Mouse (Mus musculus) hindbrain, embryonic 15.5 days (tissue): ENCODE data around the gene Zbtb40. TPM values are rescaled to one million over a fixed set of nuclear protein-coding genes. Genes with fewer than 3 reads are reported as not detected.
A peak's percentile ranks its signal among the peaks of the same experiment; 100 is the strongest.

Experiments
- ATAC-seq: fragments of 200-750 bp; cut with Nextera tagmentation; 2 replicates; pipeline ENCODE4 v1.8.0; 2017; ENCODE audit warnings: low read depth, moderate number of reproducible peaks, moderate TSS enrichment; ENCODE audit not compliant: low FRiP score
- H3K27ac ChIP-seq: fragments of 300-500 bp; sonication (generic); replicated peaks from 2 replicates; pipeline ENCODE4 v1.5.1; 2015; ENCODE audit warnings: mild to moderate bottlenecking, inconsistent platforms
- H3K27me3 ChIP-seq: fragments of 300-500 bp; sonication (generic); 2 replicates; pipeline ENCODE4 v1.6.1; 2015; ENCODE audit warnings: control low read depth, inconsistent platforms
- H3K36me3 ChIP-seq: fragments of 300-500 bp; sonication (generic); 2 replicates; pipeline ENCODE4 v1.6.1; 2015; ENCODE audit warnings: control low read depth, inconsistent platforms
- H3K4me1 ChIP-seq: fragments of 300-500 bp; sonication (generic); replicated peaks from 2 replicates; pipeline ENCODE4 v1.6.1; 2015; ENCODE audit warnings: control low read depth, inconsistent platforms
- H3K4me2 ChIP-seq: fragments of 300-500 bp; sonication (generic); 2 replicates; pipeline ENCODE4 v1.6.1; 2015; ENCODE audit warnings: moderate library complexity, mild to moderate bottlenecking, inconsistent platforms
- H3K4me3 ChIP-seq: fragments of 300-500 bp; sonication (generic); 2 replicates; pipeline ENCODE4 v1.5.1; 2015; ENCODE audit warnings: mild to moderate bottlenecking, inconsistent platforms
- H3K9ac ChIP-seq: fragments of 300-500 bp; sonication (generic); 2 replicates; pipeline ENCODE4 v1.6.1; 2015; ENCODE audit warnings: inconsistent platforms
- H3K9me3 ChIP-seq: fragments of 300-500 bp; sonication (generic); 2 replicates; pipeline ENCODE4 v1.6.1; 2016; ENCODE audit warnings: control low read depth, inconsistent platforms
- WGBS: fragments of 180-500 bp; shearing (Covaris S2); methylation state at CpG from one replicate; pipeline ENCODE4 v1.1.7; 2015; 5-methylcytosine and 5-hydroxymethylcytosine counted together
- polyA plus RNA-seq: library from polyadenylated mRNA; unstranded; fragments of >200 nt; fragmentation: Nextera tagmentation; extraction: Ambion mirVana; gene quantifications from 2 replicates; pipeline ENCODE4 v1.2.1, GENCODE M21; 2015

Zbtb40 gene
- polyA plus RNA-seq, 1 experiment from 2014 or later: 4.1 TPM

- Histone ChIP-seq H3K9me3 (no peaks in the 10 kb centered on the region), H3K4me3 (no peak overlapping the region), H3K36me3 (no peaks in the 10 kb centered on the region), H3K4me2 (no peak overlapping the region), H3K9ac (no peak overlapping the region), H3K27me3 (peaks cover 34% of the 10 kb centered on the region), H3K4me1 (peaks cover 3% of the 10 kb centered on the region; the same call in 1 of the 2 replicates), H3K27ac (0 out of 2 replicates have a peak overlapping the region, but pooled peaks have one; percentile 22)
- ATAC-seq: no peak
- WGBS: 67% methylated on average over 5 of the region's 5 CpGs
Measured at GRCm38 (mm10) chr4:137053810-137054209, 5.2 kb upstream of the Zbtb40 start.

GRCm38 (mm10) chr4:137047840-137048549, 606 bp downstream of the Zbtb40 start:
- peaks cover 26% of the 10 kb centered on the region for H3K27me3 ChIP-seq
- no peaks in the 10 kb centered on the region for H3K36me3 ChIP-seq
- H3K27ac ChIP-seq: peak overlapping the region; percentile 88
- no peak; the same call in 1 of the 2 replicates for ATAC-seq
- H3K4me3 ChIP-seq: peak overlapping the region; percentile 92
- H3K9me3 ChIP-seq: no peaks in the 10 kb centered on the region
- peak overlapping the region; percentile 68 for H3K4me2 ChIP-seq
- peak overlapping the region; percentile 67 for H3K9ac ChIP-seq
- peaks cover 26% of the 10 kb centered on the region for H3K4me1 ChIP-seq
- WGBS: under 1% methylated on average over 50 of the region's 52 CpGs

GRCm38 (mm10) chr4:137046110-137046509, 2.5 kb downstream of the Zbtb40 start:
- Histone ChIP-seq H3K36me3 (no peaks in the 10 kb centered on the region), H3K4me1 (peaks cover 32% of the 10 kb centered on the region), H3K27me3 (peaks cover 15% of the 10 kb centered on the region), H3K27ac (no peak overlapping the region), H3K9me3 (no peaks in the 10 kb centered on the region), H3K9ac (no peak overlapping the region), H3K4me2 (no peak overlapping the region), H3K4me3 (no peak overlapping the region)
- WGBS: 92% methylated on average over 5 of the region's 5 CpGs
- no peak for ATAC-seq

- H3K9ac ChIP-seq: no peak overlapping the region
- H3K4me2 ChIP-seq: no peak overlapping the region
- no peak for ATAC-seq
- H3K27me3 ChIP-seq: no peaks in the 10 kb centered on the region
- H3K4me3 ChIP-seq: no peak overlapping the region
- no peaks in the 10 kb centered on the region for H3K36me3 ChIP-seq
- peaks cover 39% of the 10 kb centered on the region for H3K4me1 ChIP-seq
- H3K9me3 ChIP-seq: no peaks in the 10 kb centered on the region
- WGBS: 41% methylated on average over 5 of the region's 5 CpGs
- H3K27ac ChIP-seq: peak overlapping the region; percentile 33; the same call in 1 of the 2 replicates
Measured at GRCm38 (mm10) chr4:137044516-137044915, 4.1 kb downstream of the Zbtb40 start.

GRCm38 (mm10) chr4:137043799-137044198, 4.8 kb downstream of the Zbtb40 start:
- Histone ChIP-seq H3K27me3 (no peaks in the 10 kb centered on the region), H3K9ac (no peak overlapping the region), H3K27ac (peak overlapping the region; percentile 33; the same call in 1 of the 2 replicates), H3K36me3 (no peaks in the 10 kb centered on the region), H3K4me2 (peak overlapping the region; percentile 12; the same call in 1 of the 2 replicates), H3K4me3 (no peak overlapping the region), H3K4me1 (peaks cover 41% of the 10 kb centered on the region), H3K9me3 (no peaks in the 10 kb centered on the region)
- 42% methylated on average over 11 of the region's 11 CpGs for WGBS
- ATAC-seq: no peak

- H3K4me3 ChIP-seq: no peak overlapping the region
- H3K9me3 ChIP-seq: no peaks in the 10 kb centered on the region
- H3K9ac ChIP-seq: no peak overlapping the region
- no peak for ATAC-seq
- no peaks in the 10 kb centered on the region for H3K27me3 ChIP-seq
- no peak overlapping the region for H3K4me2 ChIP-seq
- peaks cover 52% of the 10 kb centered on the region for H3K4me1 ChIP-seq
- 88% methylated on average over 8 of the region's 8 CpGs for WGBS
- H3K27ac ChIP-seq: no peak overlapping the region
- no peaks in the 10 kb centered on the region for H3K36me3 ChIP-seq
Measured at GRCm38 (mm10) chr4:137042039-137042438, 6.6 kb downstream of the Zbtb40 start.

- Histone ChIP-seq H3K4me1 (peaks cover 52% of the 10 kb centered on the region), H3K4me3 (no peak overlapping the region), H3K9me3 (no peaks in the 10 kb centered on the region), H3K4me2 (no peak overlapping the region), H3K36me3 (no peaks in the 10 kb centered on the region), H3K27ac (no peak overlapping the region; the same call in 1 of the 2 replicates), H3K9ac (no peak overlapping the region), H3K27me3 (no peaks in the 10 kb centered on the region)
- 56% methylated on average over 10 of the region's 10 CpGs for WGBS
- no peak for ATAC-seq
Measured at GRCm38 (mm10) chr4:137041161-137041621, 7.4 kb downstream of the Zbtb40 start.

GRCm38 (mm10) chr4:137039441-137039840, 9.2 kb downstream of the Zbtb40 start:
- no peak overlapping the region for H3K4me3 ChIP-seq
- H3K9ac ChIP-seq: no peak overlapping the region
- H3K27ac ChIP-seq: no peak overlapping the region
- no peaks in the 10 kb centered on the region for H3K36me3 ChIP-seq
- ATAC-seq: no peak
- H3K4me1 ChIP-seq: peaks cover 58% of the 10 kb centered on the region
- 97% methylated on average over 7 of the region's 7 CpGs for WGBS
- no peaks in the 10 kb centered on the region for H3K9me3 ChIP-seq
- H3K4me2 ChIP-seq: no peak overlapping the region
- H3K27me3 ChIP-seq: no peaks in the 10 kb centered on the region

GRCm38 (mm10) chr4:137038501-137038900, 10.1 kb downstream of the Zbtb40 start:
- Histone ChIP-seq H3K4me1 (peaks cover 54% of the 10 kb centered on the region), H3K9me3 (no peaks in the 10 kb centered on the region), H3K27ac (peak overlapping the region; percentile 23), H3K36me3 (no peaks in the 10 kb centered on the region), H3K4me2 (no peak overlapping the region), H3K9ac (no peak overlapping the region), H3K4me3 (no peak overlapping the region), H3K27me3 (no peaks in the 10 kb centered on the region)
- 63% methylated on average over 3 of the region's 3 CpGs for WGBS
- ATAC-seq: no peak

GRCm38 (mm10) chr4:137038096-137038495, 10.5 kb downstream of the Zbtb40 start:
- Histone ChIP-seq H3K27me3 (no peaks in the 10 kb centered on the region), H3K9me3 (no peaks in the 10 kb centered on the region), H3K27ac (peak overlapping the region; percentile 23), H3K9ac (no peak overlapping the region), H3K36me3 (no peaks in the 10 kb centered on the region), H3K4me2 (no peak overlapping the region), H3K4me1 (peaks cover 54% of the 10 kb centered on the region), H3K4me3 (no peak overlapping the region)
- WGBS: 29% methylated on average over 8 of the region's 8 CpGs
- ATAC-seq: no peak

- Histone ChIP-seq H3K4me3 (no peak overlapping the region), H3K9ac (no peak overlapping the region), H3K27me3 (no peaks in the 10 kb centered on the region), H3K9me3 (no peaks in the 10 kb centered on the region), H3K27ac (no peak overlapping the region), H3K4me2 (no peak overlapping the region), H3K4me1 (peaks cover 41% of the 10 kb centered on the region), H3K36me3 (no peaks in the 10 kb centered on the region)
- peak; percentile 27; the same call in 1 of the 2 replicates for ATAC-seq
- 44% methylated on average over 7 of the region's 7 CpGs for WGBS
Measured at GRCm38 (mm10) chr4:137033115-137033887, 15.3 kb downstream of the Zbtb40 start.

GRCm38 (mm10) chr4:137032456-137032855, 16.1 kb downstream of the Zbtb40 start:
- 83% methylated on average over 4 of the region's 4 CpGs for WGBS

More at GRCm38 (mm10) chr4:137032456-137032855, 16.1 kb downstream of the Zbtb40 start:
- no peak overlapping the region for H3K4me2 ChIP-seq
- H3K27me3 ChIP-seq: no peaks in the 10 kb centered on the region
- H3K9ac ChIP-seq: no peak overlapping the region
- H3K4me1 ChIP-seq: peaks cover 33% of the 10 kb centered on the region
- ATAC-seq: no peak
- no peak overlapping the region for H3K27ac ChIP-seq
- H3K4me3 ChIP-seq: no peak overlapping the region
- no peaks in the 10 kb centered on the region for H3K36me3 ChIP-seq
- H3K9me3 ChIP-seq: no peaks in the 10 kb centered on the region
